Mouse (Mus musculus) CH12.LX (cell line): ENCODE measurements at regions not wholly inside any gene's neighbourhood (a gene's known extent, or its start where the extent isn't known, plus 50 kb on each side); places are given as distances from the start of the nearest gene placed in this dataset.

ENCODE experiments used
- DNase-seq: peaks from one replicate; pipeline ENCODE4 v3.0.0-alpha.2; 2013; ENCODE audit errors: extremely low read depth
- H3K27ac ChIP-seq: 2 replicates; pipeline ENCODE4 v1.5.1; 2012; ENCODE audit warnings: low read depth, mild to moderate bottlenecking, control low read depth, moderate library complexity; ENCODE audit not compliant: insufficient read depth
- H3K27me3 ChIP-seq: replicated peaks from 2 replicates; pipeline ENCODE3; 2012; ENCODE audit warnings: inconsistent platforms
- H3K36me3 ChIP-seq, 2 experiments: replicated peaks in 1 of 2; 2 replicates each; pipeline versions ENCODE3 to v1.6.1; 2012; ENCODE audit warnings: inconsistent platforms in 1 of 2, low read length in 1 of 2, mild to moderate bottlenecking in 1 of 2, mixed read lengths in 1 of 2, moderate library complexity in 1 of 2; ENCODE audit not compliant: control insufficient read depth in 1 of 2, insufficient read depth in 1 of 2
- H3K4me1 ChIP-seq, 2 experiments: 2 replicates each; pipeline ENCODE4 v1.6.1; 2012; ENCODE audit warnings: inconsistent platforms in 1 of 2, moderate library complexity in 1 of 2; ENCODE audit not compliant: insufficient read depth in 2 of 2, control insufficient read depth in 1 of 2
- H3K4me2 ChIP-seq: 2 replicates; pipeline ENCODE4 v1.6.1; 2012; ENCODE audit warnings: low read depth, mild to moderate bottlenecking, control low read depth; ENCODE audit not compliant: poor library complexity, insufficient read depth, severe bottlenecking
- H3K4me3 ChIP-seq, 3 experiments: fragments of 150-350 bp in 1 of 3; sonication (generic) in 1 of 3; replicated peaks in 1 of 3; 2 replicates each; pipeline versions ENCODE3 to v1.5.1; 2011 to 2012; ENCODE audit warnings: low read depth in 2 of 3, low read length in 2 of 3, mild to moderate bottlenecking in 2 of 3, moderate library complexity in 2 of 3, control low read depth in 1 of 3, improper control_type of control experiment in 1 of 3, inconsistent platforms in 1 of 3, mixed read lengths in 1 of 3; ENCODE audit not compliant: poor library complexity in 1 of 3
- H3K79me2 ChIP-seq: replicated peaks from 2 replicates; pipeline ENCODE4 v1.6.1; 2012; ENCODE audit warnings: mild to moderate bottlenecking, moderate library complexity; ENCODE audit not compliant: control insufficient read depth, poor library complexity, insufficient read depth, severe bottlenecking; ENCODE audit errors: extremely low read depth
- H3K9ac ChIP-seq: 2 replicates; pipeline ENCODE4 v1.6.1; 2012; ENCODE audit warnings: low read depth, mild to moderate bottlenecking, control low read depth, moderate library complexity; ENCODE audit not compliant: insufficient read depth
- H3K9me3 ChIP-seq: replicated peaks from 2 replicates; pipeline ENCODE3; 2012; ENCODE audit warnings: low read length, inconsistent platforms, mixed read lengths
- CHD1 ChIP-seq: IDR thresholded peaks from 2 replicates; pipeline ENCODE4 v1.6.1; 2012; ENCODE audit warnings: low read depth, low read length, improper control_type of control experiment, inconsistent platforms
- CTCF ChIP-seq, 2 experiments: IDR thresholded peaks in 1 of 2; conservative IDR thresholded peaks in 1 of 2; 2 replicates each; pipeline ENCODE4 v1.5.1; 2011 to 2012; ENCODE audit warnings: low read depth in 2 of 2, low read length in 2 of 2, improper control_type of control experiment in 1 of 2, inconsistent platforms in 1 of 2, mild to moderate bottlenecking in 1 of 2, moderate library complexity in 1 of 2
- ELF1 ChIP-seq: IDR thresholded peaks from 2 replicates; pipeline ENCODE4 v1.6.1; 2014; ENCODE audit warnings: low read depth, mild to moderate bottlenecking, inconsistent platforms, low read length, improper control_type of control experiment
- EP300 ChIP-seq: IDR thresholded peaks from 2 replicates; pipeline ENCODE4 v1.6.1; 2011; ENCODE audit warnings: low read length, improper control_type of control experiment
- ETS1 ChIP-seq: conservative IDR thresholded peaks from 2 replicates; pipeline ENCODE4 v1.6.1; 2012; ENCODE audit warnings: low read depth, mild to moderate bottlenecking, inconsistent platforms, low read length, improper control_type of control experiment, moderate library complexity
- GABPA ChIP-seq: IDR thresholded peaks from 2 replicates; pipeline ENCODE4 v1.6.1; 2012; ENCODE audit warnings: low read depth, low read length, improper control_type of control experiment, inconsistent platforms; ENCODE audit not compliant: insufficient replicate concordance
- HCFC1 ChIP-seq: IDR thresholded peaks from 2 replicates; pipeline ENCODE4 v1.6.1; 2012; ENCODE audit warnings: low read depth, mild to moderate bottlenecking, inconsistent platforms, low read length, improper control_type of control experiment
- IRF4 ChIP-seq: IDR thresholded peaks from 2 replicates; pipeline ENCODE4 v1.6.1; 2014; ENCODE audit warnings: low read depth, mild to moderate bottlenecking, inconsistent platforms, low read length, improper control_type of control experiment
- JUND ChIP-seq: conservative IDR thresholded peaks from 2 replicates; pipeline ENCODE4 v1.6.1; 2011; ENCODE audit warnings: low read depth, low read length, improper control_type of control experiment
- MAFK ChIP-seq: IDR thresholded peaks from 2 replicates; pipeline ENCODE4 v1.6.1; 2011; ENCODE audit warnings: low read length, improper control_type of control experiment; ENCODE audit not compliant: insufficient replicate concordance
- MAX ChIP-seq: IDR thresholded peaks from 2 replicates; pipeline ENCODE4 v1.6.1; 2011; ENCODE audit warnings: low read length, improper control_type of control experiment
- MAZ ChIP-seq: IDR thresholded peaks from 2 replicates; pipeline ENCODE4 v1.6.1; 2012; ENCODE audit warnings: low read depth, mild to moderate bottlenecking, inconsistent platforms, low read length, improper control_type of control experiment, moderate library complexity
- MXI1 ChIP-seq: IDR thresholded peaks from 2 replicates; pipeline ENCODE4 v1.6.1; 2011; ENCODE audit warnings: mild to moderate bottlenecking, low read depth, low read length, improper control_type of control experiment
- NELFE ChIP-seq: IDR thresholded peaks from 2 replicates; pipeline ENCODE4 v1.6.1; 2011; ENCODE audit warnings: low read depth, low read length, improper control_type of control experiment
- NRF1 ChIP-seq: IDR thresholded peaks from 2 replicates; pipeline ENCODE4 v1.6.1; 2014; ENCODE audit warnings: low read depth, mild to moderate bottlenecking, inconsistent platforms, low read length, improper control_type of control experiment, moderate library complexity
- PAX5 ChIP-seq: IDR thresholded peaks from 2 replicates; pipeline ENCODE4 v1.6.1; 2012; ENCODE audit warnings: low read length, inconsistent platforms, mixed read lengths
- POLR2A ChIP-seq: IDR thresholded peaks from 2 replicates; pipeline ENCODE4 v1.6.1; 2011; ENCODE audit warnings: low read depth, mild to moderate bottlenecking, improper control_type of control experiment, low read length
- POLR2AphosphoS2 ChIP-seq: IDR thresholded peaks from 2 replicates; pipeline ENCODE4 v1.6.1; 2011; ENCODE audit warnings: low read depth, low read length, improper control_type of control experiment
- RCOR1 ChIP-seq: conservative IDR thresholded peaks from 2 replicates; pipeline ENCODE4 v1.6.1; 2012; ENCODE audit warnings: low read depth, mild to moderate bottlenecking, inconsistent platforms, low read length, improper control_type of control experiment
- SMC3 ChIP-seq: IDR thresholded peaks from 2 replicates; pipeline ENCODE4 v1.6.1; 2011; ENCODE audit warnings: low read depth, low read length, improper control_type of control experiment
- TCF12 ChIP-seq: IDR thresholded peaks from 2 replicates; pipeline ENCODE4 v1.6.1; 2014; ENCODE audit warnings: low read depth, mild to moderate bottlenecking, inconsistent platforms, low read length, improper control_type of control experiment
- UBTF ChIP-seq: IDR thresholded peaks from 2 replicates; pipeline ENCODE4 v1.6.1; 2012; ENCODE audit warnings: low read depth, mild to moderate bottlenecking, inconsistent platforms, low read length, improper control_type of control experiment, moderate library complexity
- USF1 ChIP-seq: IDR thresholded peaks from 2 replicates; pipeline ENCODE4 v1.6.1; 2014; ENCODE audit warnings: low read depth, mild to moderate bottlenecking, inconsistent platforms, low read length, improper control_type of control experiment
- USF2 ChIP-seq: conservative IDR thresholded peaks from 2 replicates; pipeline ENCODE4 v1.6.1; 2011; ENCODE audit warnings: low read depth, low read length, improper control_type of control experiment
- ZC3H11A ChIP-seq: IDR thresholded peaks from 2 replicates; pipeline ENCODE4 v1.6.1; 2012; ENCODE audit warnings: low read depth, mild to moderate bottlenecking, inconsistent platforms, low read length, improper control_type of control experiment
- ZKSCAN1 ChIP-seq: IDR thresholded peaks from 2 replicates; pipeline ENCODE4 v1.6.1; 2012; ENCODE audit warnings: low read depth, inconsistent platforms, low read length, improper control_type of control experiment, borderline replicate concordance
- ZNF384 ChIP-seq: IDR thresholded peaks from 2 replicates; pipeline ENCODE4 v1.6.1; 2012; ENCODE audit warnings: low read depth, low read length, improper control_type of control experiment, inconsistent platforms
- dilution Hi-C: fragments of 300-500 bp; cut with MboI; formaldehyde crosslinking; loops from 2 replicates; pipeline ENCODE4 v1.14.3; 2020; ENCODE audit warnings: low sequenced_read_pairs; ENCODE audit not compliant: extremely low pct_unique_long_range_greater_than_20kb, extremely low pct_ligation_motif_present
- in situ Hi-C: fragments of 300-500 bp; cut with MboI; formaldehyde crosslinking; loops from 3 replicates; pipeline ENCODE4 v1.14.3; 2019; ENCODE audit warnings: low sequenced_read_pairs, low pct_ligation_motif_present, low pct_unique_long_range_greater_than_20kb, mixed read lengths

- Histone ChIP-seq H3K4me3 (no peak overlapping the region), H3K4me2 (no peak overlapping the region), H3K27me3 (no peaks in the 10 kb centered on the region), H3K9ac (no peak overlapping the region), H3K36me3 (no peaks in the 10 kb centered on the region), H3K9me3 (no peaks in the 10 kb centered on the region), H3K27ac (no peak overlapping the region), H3K4me1 (no peaks in the 10 kb centered on the region), H3K79me2 (no peaks in the 10 kb centered on the region)
- no peak for DNase-seq
- in situ Hi-C loops (no loop called here), dilution Hi-C loops (no loop called here)
- TF ChIP-seq TCF12 (no peak), MXI1 (no peak), UBTF (no peak), ELF1 (no peak), NRF1 (no peak), MAX (no peak), ETS1 (no peak), ZKSCAN1 (no peak), MAFK (no peak), HCFC1 (no peak), USF2 (no peak), ZNF384 (no peak), IRF4 (no peak), POLR2A (no peak), GABPA (no peak), NELFE (no peak), PAX5 (no peak), POLR2AphosphoS2 (no peak), MAZ (no peak), RCOR1 (no peak)
Observed at GRCm38 (mm10) chr10:97409909-97410308, 69.5 kb upstream of the Dcn start.

GRCm38 (mm10) chr10:97422579-97422978, 56.8 kb upstream of the Dcn start:
- TF ChIP-seq ZC3H11A (no peak), CTCF (conservative IDR thresholded peaks at IDR 0.05 in 1 of 2, IDR thresholded peaks at IDR 0.05 in 1 of 2; ENCODE audit: low read depth in 2 of 2, low read length in 2 of 2) (no peak), HCFC1 (no peak), USF1 (no peak), MAFK (no peak), CHD1 (no peak), EP300 (no peak), JUND (no peak), MAZ (no peak), PAX5 (no peak), ELF1 (no peak), SMC3 (no peak), GABPA (no peak)
- no peak for DNase-seq
- no peaks in the 10 kb centered on the region for H3K9me3 ChIP-seq
- H3K27me3 ChIP-seq: no peaks in the 10 kb centered on the region
- dilution Hi-C loops (no loop called here), in situ Hi-C loops (no loop called here)
- H3K79me2 ChIP-seq: no peaks in the 10 kb centered on the region
- no peak overlapping the region for H3K9ac ChIP-seq
- no peaks in the 10 kb centered on the region for H3K4me1 ChIP-seq
- H3K4me3 ChIP-seq: no peak overlapping the region
- no peaks in the 10 kb centered on the region for H3K36me3 ChIP-seq
- no peak overlapping the region for H3K27ac ChIP-seq
- no peak overlapping the region for H3K4me2 ChIP-seq
